Mouse (Mus musculus) cerebellum, adult 11 months (tissue): ENCODE data around the gene Prickle2.

ENCODE experiments used
- DNase-seq: peaks from one replicate; pipeline ENCODE4 v3.0.0; 2022

Prickle2 gene

DNA sequence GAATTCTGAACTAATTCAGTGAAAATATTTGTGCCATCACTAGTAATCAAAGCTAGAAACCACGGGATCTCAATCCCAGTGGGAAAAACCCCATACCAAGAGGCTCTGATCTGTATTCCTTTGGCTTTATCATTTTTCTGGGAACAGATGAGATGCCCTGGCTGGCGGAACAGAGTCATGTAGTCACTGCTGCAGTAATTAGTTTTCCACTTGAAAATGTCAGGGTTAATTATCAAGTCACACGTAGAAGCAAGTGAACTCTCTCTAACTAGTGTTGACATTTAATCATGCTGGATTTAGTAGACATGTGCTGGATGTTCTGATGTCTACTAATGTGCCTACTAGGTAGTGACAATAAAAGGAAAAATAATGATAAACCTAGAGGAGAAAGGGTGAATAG, 199.7 kb downstream of the Prickle2 start:
- no peak for DNase-seq

DNA sequence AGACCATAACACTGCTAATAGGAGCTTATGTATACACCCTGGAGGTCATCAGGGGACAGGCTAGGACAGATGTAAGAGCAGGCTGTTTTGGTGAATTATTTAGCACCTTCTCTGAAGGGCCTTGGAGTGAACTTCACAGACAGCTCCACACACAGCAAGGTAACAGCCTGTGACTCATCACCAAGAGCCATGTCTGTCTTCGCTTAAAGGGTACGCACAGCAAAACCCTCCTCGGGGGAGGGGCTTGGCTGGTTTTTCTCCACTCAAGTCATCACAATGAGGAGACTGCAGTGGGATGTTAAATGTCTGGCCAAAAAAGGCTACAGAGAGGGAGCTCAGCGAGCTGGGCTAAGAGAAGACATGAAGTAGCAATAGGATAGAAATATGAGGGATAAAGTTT, 206.5 kb downstream of the Prickle2 start:
- no peak for DNase-seq

DNA sequence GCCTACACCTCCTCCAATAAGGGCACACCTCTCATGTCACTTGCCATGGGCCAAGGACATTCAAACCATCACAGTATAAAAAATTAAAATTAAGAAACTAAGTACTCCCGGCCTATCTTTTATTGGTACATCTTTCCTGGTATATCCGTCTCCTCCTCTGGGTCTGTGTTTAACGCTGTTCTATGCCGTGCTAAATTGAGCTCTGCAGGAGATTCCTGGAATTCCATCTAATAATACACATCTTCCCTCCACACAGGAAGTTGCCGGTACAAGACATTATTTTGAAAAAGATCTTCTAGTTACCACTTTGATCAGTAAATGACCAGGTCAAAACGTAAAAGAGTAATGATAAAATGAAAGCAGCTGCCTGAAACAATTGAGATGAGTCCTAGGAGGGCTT, 207.4 kb downstream of the Prickle2 start:
- DNase-seq: no peak

DNA sequence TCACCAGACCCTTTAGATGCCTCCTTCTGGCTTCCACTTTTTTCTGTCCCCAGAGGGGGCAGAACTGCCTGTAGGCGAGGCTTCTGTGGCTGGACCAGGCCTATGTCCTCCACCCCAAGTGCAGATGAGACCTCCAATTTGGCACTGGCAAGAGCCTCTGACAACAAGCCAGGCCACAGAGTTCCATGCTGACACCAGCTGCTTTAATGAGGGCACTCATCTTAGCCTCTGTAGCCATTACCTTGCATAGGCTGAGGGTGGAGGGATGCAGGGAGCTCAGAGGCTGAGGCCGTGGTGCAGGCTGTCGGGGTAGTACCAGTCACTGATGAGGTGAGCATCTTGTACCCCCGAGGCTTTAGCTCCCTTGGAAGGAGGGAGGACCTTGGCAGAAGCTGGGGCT, 208.7 kb downstream of the Prickle2 start:
- DNase-seq: no peak

DNA sequence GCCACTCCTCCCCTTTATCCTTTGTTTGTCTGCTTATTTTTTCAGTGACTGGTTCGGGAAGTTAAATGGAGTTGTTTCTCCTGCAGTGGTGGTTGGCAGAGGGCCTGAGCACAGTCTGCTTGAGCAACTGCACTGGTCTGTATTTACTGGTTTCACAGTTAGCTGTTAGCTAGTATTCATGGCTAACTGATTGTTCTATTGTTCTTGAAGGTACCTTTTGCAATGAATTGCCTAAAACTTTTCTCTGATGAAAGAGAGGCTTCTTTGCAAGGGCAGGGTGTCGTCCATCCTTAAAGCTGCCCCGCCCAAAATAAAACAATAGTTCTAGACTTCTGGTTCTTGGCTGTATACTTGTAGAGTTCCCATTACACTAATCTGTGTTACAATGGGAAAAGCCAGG, 210.5 kb downstream of the Prickle2 start:
- DNase-seq: no peak

DNA sequence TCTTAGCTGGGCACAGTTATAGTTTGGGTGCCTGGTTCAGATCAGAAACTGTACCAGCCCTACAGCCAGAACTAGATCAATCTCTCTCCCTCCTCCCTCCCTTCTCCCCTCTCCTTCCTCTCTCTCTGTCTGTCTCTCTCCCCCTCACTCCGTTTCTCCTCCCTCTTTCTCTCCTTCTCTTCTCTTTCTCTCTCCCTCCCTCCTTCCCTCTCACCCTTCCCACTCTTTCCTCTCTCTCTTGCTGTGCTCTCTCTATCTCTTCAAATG, 224.3 kb downstream of the Prickle2 start:
- DNase-seq: no peak

DNA sequence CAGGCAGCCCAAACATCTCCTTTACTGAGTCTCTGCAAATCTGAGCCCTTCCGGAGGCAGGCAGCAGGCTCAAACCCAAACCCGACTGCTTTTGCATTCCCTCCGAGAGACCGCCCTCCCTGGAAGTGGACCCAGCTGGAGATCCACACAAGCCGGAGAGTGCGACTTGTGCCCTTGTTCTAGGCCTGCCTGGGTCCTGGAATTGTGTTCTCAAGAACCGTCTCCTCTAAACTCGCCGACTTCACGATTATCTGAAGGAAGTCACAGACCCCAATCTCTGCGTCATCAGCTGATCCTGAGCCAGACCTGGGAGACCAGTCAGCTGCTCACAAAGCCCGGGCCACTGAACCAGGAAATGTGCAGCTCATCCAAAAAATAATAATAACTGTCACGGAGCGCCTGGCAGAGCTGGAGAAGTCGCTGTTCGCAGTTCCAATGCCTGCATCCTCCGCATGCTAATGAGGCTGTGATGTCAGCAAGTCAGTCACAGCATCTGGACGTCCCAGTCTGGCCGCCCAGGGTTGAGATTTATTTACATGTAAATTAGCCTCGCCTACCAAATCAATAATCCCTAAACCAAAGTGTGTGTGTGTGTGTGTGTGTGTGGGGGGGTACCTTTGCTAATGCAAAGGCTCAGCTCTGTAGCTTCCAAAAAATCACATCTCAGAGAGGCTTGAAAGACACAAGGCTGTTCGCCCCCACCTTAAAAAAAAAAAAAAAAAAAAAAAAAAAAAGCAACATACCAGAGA, 224.8 kb downstream of the Prickle2 start:
- DNase-seq: peak; percentile 41

DNA sequence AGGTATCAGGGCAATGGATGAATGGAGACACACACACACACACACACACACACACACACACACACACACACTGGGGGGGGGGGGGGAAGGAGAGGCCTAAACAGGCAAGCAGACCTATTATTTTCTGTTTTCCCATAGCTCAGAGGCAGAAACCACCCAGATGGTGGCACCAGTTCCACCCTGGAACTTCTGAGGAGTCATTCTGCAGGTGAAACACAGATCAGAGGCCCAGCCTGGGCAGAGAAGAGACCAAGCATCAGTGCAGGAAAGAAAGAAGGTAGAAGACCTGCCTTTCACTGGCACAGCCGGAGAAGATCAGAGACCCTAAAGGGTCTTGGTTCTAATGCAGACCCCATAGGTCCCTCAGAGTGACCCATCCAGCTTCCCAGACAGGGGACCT, 227.3 kb downstream of the Prickle2 start:
- no peak for DNase-seq

DNA sequence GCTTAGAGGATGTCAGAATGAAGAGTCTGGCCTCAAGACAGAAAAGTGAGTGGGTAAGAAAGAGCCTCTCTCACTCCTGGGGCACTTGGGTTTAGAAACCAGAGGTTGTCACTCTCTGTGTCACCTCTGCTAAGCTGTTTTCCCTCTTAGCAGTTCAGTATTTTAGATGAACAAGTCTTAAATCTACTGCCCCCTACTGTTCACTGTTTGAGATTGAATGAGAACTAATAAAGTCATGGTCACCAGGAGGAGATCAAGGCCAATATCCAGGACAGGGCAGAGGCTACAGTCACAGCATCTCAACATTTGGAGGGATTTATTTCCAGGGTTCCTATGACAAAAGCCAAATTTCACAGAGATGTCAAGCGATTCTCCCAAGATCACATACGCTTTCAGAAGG, 228.3 kb downstream of the Prickle2 start:
- no peak for DNase-seq

DNA sequence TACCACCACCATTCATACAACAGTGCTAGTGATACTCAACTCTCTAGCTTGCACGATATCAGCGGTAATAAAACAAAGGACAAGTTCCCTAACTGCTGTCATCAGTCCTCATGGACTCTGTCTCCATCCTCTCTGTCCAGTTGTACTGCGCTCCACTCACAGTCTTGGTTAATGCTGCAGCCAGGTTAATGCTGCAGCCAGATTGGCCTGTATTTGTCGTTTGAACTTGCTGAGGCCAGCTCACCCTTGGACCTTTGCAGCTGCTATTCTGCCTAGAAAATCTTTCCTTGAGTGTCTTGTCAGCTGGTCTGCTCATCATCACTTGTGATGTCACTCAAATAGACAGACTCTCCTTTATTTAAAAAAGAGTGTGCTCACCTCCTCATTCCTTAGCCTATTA, 236.5 kb downstream of the Prickle2 start:
- DNase-seq: no peak

DNA sequence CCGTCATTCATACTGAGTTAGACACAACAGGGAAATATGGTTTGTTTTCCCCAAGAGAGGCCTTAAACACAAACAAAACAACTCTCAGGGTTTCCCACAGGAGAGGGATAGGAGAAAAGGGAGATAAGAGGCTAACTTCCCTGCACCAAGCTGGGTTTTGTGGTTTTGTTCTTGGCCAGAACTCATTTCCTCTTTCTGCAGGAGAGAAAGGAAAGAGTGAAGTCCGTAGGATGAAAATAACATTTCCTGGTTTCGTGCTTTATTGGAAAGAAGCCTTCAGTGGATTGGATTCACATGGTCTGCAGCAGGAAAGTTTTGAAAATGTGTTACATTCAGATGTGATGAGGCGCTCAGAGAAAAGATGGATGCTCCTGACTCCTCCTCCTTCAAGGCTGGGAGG, 237.1 kb downstream of the Prickle2 start:
- DNase-seq: no peak

DNA sequence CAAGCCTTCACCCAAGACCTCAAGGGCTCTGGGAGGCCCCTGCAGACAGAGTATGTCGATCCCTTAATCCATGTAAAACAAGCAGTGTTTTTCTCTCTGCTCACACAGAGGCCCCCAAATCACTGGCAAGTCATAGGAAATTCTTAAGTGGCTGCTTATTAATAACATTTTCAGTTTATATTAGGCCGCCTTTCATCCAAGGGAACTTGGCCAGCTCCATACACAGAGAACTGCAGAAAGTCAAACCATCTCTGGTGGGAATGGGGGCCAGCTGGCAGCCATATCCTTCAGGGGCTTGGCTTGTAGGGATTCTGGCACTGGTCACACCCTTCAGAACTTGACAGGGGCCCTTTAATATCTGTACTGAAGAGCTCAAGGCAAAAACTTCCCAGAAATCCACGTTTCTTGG, 237.6 kb downstream of the Prickle2 start:
- no peak for DNase-seq

DNA sequence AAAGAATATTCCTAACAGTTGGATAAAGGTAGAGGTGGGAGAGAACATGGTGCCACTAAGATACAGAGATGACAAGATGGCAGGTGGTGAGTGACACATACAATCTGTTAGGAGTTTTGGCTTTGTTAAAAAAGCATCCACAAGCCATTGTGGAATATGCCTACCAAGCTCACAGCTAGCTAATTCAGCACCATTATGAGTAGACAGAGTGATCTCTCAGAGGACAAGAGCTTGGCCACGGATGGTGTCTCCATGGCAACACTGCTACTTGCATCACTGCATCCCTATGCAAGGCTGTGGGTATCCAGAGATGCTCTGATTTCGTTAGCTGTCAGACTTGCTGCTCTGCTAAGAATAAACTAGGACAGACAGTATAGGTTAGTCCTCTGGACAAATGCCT, 238.6 kb downstream of the Prickle2 start:
- no peak for DNase-seq

DNA sequence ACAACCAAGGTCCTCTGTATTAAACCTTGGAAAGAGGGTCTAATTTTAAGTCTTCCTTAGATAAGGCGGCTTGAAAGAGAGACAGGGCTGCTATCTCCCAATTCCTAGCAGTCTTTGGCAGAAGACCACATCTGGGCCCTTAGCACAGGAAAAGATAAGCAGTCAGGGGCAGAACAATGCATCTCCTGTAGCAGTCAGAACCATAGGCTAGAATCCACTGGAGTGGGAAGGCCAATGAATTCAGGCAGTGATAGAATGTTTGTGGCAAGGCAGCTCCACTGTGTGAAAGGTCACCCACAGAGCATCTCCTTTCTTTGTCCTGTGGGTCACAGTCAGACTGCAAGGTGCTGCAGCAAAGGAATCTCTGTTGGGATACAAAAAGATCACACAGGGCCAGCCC, 240.3 kb downstream of the Prickle2 start:
- DNase-seq: no peak

DNA sequence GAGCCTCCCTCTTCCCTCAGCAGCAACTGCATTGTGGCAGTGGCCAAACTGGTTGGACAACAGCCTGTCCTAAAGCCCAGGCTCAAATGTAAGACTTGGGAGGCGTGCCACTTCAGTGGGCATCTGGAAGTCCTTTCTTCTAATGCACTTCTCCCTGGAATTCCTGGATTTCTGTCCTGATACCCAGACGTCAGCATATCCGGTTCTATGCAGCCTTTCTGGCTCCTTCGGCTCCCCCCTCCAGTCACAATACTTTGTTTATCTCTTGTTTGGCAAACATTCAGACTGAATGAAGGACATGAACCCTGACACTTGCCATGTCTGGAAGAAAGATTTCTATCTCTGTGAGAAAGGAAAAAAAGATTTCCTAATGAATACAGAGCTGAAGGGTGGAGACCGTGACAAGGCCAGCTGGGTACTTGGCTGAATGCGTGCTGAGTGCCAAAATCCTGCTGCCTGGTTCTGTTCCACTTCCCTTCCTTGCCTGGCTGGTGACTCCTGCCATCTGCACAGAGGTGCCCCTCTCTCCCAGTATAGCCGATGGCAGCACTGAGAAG, 241.1 kb downstream of the Prickle2 start:
- DNase-seq: peak; percentile 27

DNA sequence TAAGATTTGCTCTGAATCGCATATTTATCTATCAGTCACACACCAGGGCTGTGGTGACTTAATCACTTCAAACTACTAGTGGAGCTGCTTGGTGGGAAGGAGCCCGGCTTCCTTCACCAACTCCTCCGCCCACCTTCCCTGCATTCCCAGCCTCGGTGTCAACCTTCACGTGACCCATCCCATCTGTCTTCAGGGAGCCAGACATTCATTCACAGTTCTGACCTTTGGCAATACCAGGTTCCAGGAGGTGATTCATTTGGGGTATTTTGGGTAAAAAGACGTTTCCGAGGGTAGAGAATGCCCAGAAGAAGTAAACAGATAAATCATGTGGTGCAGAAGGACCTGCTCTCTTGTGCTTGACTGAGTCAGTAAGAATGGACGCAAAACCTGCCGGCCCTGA, 242.2 kb downstream of the Prickle2 start:
- no peak for DNase-seq

DNA sequence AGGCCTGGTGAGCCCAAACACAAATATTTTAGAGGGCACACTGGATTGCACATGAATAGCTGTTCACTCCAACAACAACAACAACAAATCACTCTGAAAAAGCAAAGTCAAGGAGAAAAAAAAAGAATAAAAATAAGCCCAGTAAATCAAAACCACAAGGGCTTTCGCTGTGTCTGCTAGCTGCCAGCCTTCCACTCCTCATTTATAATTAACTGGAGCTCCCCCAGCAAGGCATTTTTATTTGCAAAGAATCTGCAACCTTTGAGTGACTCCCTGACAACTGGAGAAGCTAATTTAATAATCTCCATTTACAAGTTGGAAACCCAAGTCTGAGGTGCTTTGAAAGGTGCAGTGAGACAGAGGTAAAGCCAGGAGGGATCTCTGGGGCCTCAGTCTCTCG, 245.2 kb downstream of the Prickle2 start:
- no peak for DNase-seq

DNA sequence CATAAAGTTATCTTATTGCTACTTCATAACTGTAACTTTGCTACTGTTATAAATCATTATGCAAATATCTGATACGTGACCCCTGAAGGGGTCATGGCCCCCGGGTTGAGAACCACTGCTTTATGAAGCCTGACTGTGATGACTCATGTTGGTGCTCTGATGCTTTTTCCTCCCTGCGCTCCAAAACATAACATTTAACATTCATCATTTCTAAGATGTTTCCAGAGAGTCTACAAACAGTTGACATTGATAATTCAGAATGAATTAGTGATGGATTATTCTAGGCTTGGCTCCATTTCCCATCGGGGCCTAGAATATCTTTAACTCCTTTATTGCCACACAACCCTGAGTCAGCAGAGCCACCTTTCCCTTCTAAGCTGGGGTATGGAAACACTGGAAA, 247.9 kb downstream of the Prickle2 start:
- DNase-seq: no peak

DNA sequence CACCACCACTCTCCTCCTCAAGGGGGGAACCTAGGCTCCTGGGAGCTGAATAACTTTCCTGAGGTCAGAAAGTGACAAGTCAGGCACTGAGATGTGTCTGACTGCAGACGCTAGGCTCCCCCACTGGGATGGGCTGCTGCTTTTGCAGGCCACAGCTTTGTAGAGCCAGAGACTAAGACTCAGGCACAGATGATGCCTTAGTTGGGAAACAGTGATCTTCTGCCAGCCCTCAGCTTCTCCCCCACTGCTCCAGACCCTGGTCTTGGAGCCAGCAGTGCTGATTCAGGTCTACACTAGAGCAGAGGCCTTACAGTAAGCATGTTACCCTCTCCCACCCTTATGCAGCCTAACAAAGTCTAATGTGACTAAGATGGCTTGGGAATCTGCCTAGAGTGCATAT, 254.5 kb downstream of the Prickle2 start:
- no peak for DNase-seq

DNA sequence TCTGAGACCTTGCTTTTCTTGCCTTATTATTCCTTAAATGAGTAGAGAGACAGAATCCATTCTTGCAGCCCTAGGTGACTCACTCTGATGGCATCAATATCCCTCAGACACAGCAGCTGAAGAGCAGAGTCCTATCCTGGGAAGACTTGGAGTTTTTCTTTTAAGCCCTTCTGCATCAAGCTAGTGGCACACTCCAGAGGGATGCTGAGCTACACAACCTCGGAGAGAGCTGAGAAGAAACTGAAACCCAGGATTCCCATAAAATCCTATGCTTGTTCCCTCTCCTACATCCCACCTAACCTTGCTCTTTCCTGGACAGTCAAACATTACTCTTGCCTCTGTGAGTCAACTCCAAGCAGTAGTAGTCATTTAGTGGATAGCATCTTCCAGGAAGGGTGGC, 256.0 kb downstream of the Prickle2 start:
- no peak for DNase-seq

DNA sequence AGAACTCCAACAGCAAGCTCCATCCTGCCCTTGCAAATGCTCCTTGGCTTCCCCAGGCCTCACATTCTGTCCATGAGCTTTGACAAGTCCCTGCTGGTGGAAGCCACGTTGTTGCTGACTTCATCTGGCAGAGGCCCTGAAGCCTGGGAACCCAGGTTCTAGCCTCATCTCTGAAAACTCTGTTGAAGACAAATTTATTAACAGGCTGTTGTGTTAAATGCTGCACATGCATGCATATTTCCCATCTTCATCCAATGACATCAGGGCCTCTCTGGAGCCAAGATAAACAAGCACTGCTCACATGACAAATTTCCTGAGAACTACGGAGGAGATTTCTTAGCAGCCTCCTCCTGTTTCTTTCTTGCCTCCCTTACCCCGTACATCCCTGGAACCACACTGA, 259.3 kb downstream of the Prickle2 start:
- DNase-seq: no peak

DNA sequence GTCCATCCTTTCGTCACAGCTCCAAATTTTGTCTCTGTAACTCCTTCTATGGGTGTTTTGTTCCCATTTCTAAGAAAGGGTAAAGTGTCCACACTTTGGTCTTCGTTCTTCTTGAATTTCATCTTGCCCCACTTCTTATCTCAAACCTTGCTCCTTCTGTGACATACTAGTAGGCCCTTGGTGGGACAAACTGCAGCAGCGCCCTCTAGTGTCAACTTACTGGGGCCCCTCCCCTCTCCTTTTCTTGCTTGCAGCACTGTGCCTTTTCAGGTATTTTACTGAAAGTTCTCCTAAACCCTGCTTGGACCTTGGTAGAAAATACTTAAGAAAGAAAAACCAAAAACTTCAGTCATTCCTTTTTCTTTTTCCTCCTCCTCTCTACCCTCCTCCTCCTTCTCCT, 264.8 kb downstream of the Prickle2 start:
- no peak for DNase-seq

DNA sequence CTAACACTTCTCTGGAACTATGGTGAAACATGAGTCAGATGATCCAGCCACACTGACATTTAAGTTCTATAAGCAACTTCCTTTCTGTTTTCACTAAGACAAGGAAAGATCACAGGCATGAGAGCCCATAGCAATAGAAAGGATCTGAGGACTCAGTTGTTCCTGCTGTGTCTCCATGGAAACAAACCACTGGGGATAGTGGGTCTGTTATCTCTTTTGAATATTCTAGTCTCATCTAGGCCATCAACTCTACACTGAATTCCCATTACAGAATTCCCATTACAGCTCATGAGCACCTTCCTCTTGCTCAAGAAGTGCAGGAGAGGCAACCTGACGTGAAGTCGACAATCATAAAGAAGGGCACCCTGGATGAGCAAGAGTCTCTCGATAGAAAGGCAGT, 265.7 kb downstream of the Prickle2 start:
- no peak for DNase-seq

DNA sequence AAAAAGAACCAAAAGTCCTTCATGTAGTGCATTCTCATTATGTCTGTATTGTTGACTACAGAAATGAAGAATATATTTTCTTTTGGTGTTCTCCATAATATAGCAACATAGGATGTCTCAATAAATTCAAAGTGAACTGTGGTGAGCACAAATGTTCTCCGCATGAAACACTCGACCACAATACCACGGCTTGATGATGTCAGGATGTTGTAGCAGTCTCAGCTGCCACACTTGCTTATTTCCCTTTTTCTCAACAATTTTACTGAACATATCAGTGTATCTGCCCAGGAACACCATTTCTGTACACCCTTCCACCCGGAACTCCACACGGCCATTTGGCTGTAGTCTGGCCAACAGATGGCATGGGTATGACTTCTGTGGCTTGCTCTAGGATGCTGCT, 273.8 kb downstream of the Prickle2 start:
- no peak for DNase-seq

DNA sequence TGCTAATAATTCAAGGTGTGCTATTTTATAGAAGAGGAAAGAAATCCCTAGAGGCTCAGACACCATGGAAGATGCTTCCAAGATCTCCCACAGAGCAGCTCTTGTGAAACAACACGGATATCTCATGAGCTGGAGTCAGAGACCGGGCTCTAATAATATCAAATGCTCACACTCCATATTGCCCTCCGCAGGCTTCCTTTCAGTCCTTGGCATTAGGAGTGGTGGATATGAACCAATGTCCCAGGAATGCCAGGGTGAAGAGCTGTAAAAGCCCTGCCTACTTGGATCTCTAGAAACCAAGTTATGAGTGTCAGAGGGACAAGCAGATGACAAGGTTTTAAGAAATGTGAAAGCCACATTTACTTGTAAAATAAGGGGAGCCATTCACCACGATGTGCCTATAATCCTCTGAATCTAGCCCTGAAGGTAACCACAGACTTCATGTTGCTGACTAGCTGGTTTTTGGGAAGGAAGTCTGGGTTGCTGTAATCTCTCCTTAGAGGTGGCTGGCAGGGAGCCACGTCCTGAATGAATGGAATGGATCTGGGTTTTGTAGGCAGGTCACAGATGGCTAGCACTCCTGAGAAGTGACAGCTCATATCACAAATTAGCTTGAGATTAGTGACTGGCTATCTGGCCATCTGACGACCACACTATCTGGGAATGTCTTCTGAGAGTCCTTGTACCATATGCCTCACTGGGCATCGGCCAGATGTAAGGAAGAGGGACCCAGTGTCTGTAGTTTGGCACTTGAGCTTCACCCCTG, 278.4 kb downstream of the Prickle2 start:
- peak; percentile 13 for DNase-seq
